Mouse (Mus musculus): Measurements from ENCODE around the gene Os9. TPM values are rescaled to one million over a fixed set of nuclear protein-coding genes. Genes with fewer than 3 reads are reported as not detected.

Gene Os9
- polyA plus RNA-seq, 1 experiment = 117 TPM

- Histone ChIP-seq H3K4me3 (ENCODE audit: low read depth, low read length) (no peak overlapping the region), H3K27me3 (ENCODE audit: control insufficient read depth, insufficient read depth, low read length) (no peaks in the 10 kb centered on the region), H3K36me3 (ENCODE audit: control insufficient read depth, insufficient read depth, low read length) (peaks cover 26% of the 10 kb centered on the region), H3K27ac (ENCODE audit: insufficient read depth, low read depth, low read length) (no peak overlapping the region), H3K4me1 (ENCODE audit: control insufficient read depth, insufficient read depth, insufficient read length, low read length) (peaks cover 6% of the 10 kb centered on the region; the same call in 1 of the 2 replicates)
- 68% methylated on average over 7 of the region's 7 CpGs for WGBS
- TF ChIP-seq POLR2A (IDR thresholded peaks at IDR 0.05; ENCODE audit: low read depth, low read length) (no peak), CTCF (IDR thresholded peaks at IDR 0.05; ENCODE audit: extremely low read depth, insufficient read length, insufficient replicate concordance, low read depth, low read length) (no peak)
Measured at GRCm38 (mm10) chr10:127103631-127104030, 17.3 kb downstream of the Os9 start.

- Histone ChIP-seq H3K4me1 (ENCODE audit: control insufficient read depth, insufficient read depth, insufficient read length, low read length) (no peaks in the 10 kb centered on the region), H3K4me3 (ENCODE audit: low read depth, low read length) (no peak overlapping the region), H3K36me3 (ENCODE audit: control insufficient read depth, insufficient read depth, low read length) (peaks cover 42% of the 10 kb centered on the region), H3K27ac (ENCODE audit: insufficient read depth, low read depth, low read length) (no peak overlapping the region), H3K27me3 (ENCODE audit: control insufficient read depth, insufficient read depth, low read length) (no peaks in the 10 kb centered on the region)
- WGBS = 80% methylated on average over 6 of the region's 6 CpGs
- TF ChIP-seq POLR2A (IDR thresholded peaks at IDR 0.05; ENCODE audit: low read depth, low read length) (no peak), CTCF (IDR thresholded peaks at IDR 0.05; ENCODE audit: extremely low read depth, insufficient read length, insufficient replicate concordance, low read depth, low read length) (no peak)
Measured at GRCm38 (mm10) chr10:127101151-127101550, 19.8 kb downstream of the Os9 start.

GRCm38 (mm10) chr10:127100414-127100813 is 20.5 kb downstream of the Os9 start:
- no peaks in the 10 kb centered on the region for H3K4me1 ChIP-seq (ENCODE audit: control insufficient read depth, insufficient read depth, insufficient read length, low read length)
- WGBS = 79% methylated on average over 8 of the region's 8 CpGs
- TF ChIP-seq CTCF (IDR thresholded peaks at IDR 0.05; ENCODE audit: extremely low read depth, insufficient read length, insufficient replicate concordance, low read depth, low read length) (no peak), POLR2A (IDR thresholded peaks at IDR 0.05; ENCODE audit: low read depth, low read length) (no peak)
- no peak overlapping the region for H3K27ac ChIP-seq (ENCODE audit: insufficient read depth, low read depth, low read length)
- no peaks in the 10 kb centered on the region for H3K27me3 ChIP-seq (ENCODE audit: control insufficient read depth, insufficient read depth, low read length)
- peaks cover 45% of the 10 kb centered on the region for H3K36me3 ChIP-seq (ENCODE audit: control insufficient read depth, insufficient read depth, low read length)
- H3K4me3 ChIP-seq (ENCODE audit: low read depth, low read length) = no peak overlapping the region

- H3K4me3 ChIP-seq (ENCODE audit: low read depth, low read length) = no peak overlapping the region
- H3K4me1 ChIP-seq (ENCODE audit: control insufficient read depth, insufficient read depth, insufficient read length, low read length) = no peaks in the 10 kb centered on the region
- H3K27me3 ChIP-seq (ENCODE audit: control insufficient read depth, insufficient read depth, low read length) = no peaks in the 10 kb centered on the region
- TF ChIP-seq POLR2A (IDR thresholded peaks at IDR 0.05; ENCODE audit: low read depth, low read length) = no peak
- no peak for TF ChIP-seq CTCF (IDR thresholded peaks at IDR 0.05; ENCODE audit: extremely low read depth, insufficient read length, insufficient replicate concordance, low read depth, low read length)
- 89% methylated on average over 15 of the region's 15 CpGs for WGBS
- no peak overlapping the region for H3K27ac ChIP-seq (ENCODE audit: insufficient read depth, low read depth, low read length)
- peaks cover 48% of the 10 kb centered on the region for H3K36me3 ChIP-seq (ENCODE audit: control insufficient read depth, insufficient read depth, low read length)
Measured at GRCm38 (mm10) chr10:127099868-127100267, 21.1 kb downstream of the Os9 start.

- no peaks in the 10 kb centered on the region for H3K4me1 ChIP-seq (ENCODE audit: control insufficient read depth, insufficient read depth, insufficient read length, low read length)
- H3K36me3 ChIP-seq (ENCODE audit: control insufficient read depth, insufficient read depth, low read length) = peaks cover 48% of the 10 kb centered on the region
- H3K4me3 ChIP-seq (ENCODE audit: low read depth, low read length) = no peak overlapping the region
- TF ChIP-seq CTCF (IDR thresholded peaks at IDR 0.05; ENCODE audit: extremely low read depth, insufficient read length, insufficient replicate concordance, low read depth, low read length) (no peak), POLR2A (IDR thresholded peaks at IDR 0.05; ENCODE audit: low read depth, low read length) (no peak)
- H3K27ac ChIP-seq (ENCODE audit: insufficient read depth, low read depth, low read length) = no peak overlapping the region
- 87% methylated on average over 10 of the region's 10 CpGs for WGBS
- H3K27me3 ChIP-seq (ENCODE audit: control insufficient read depth, insufficient read depth, low read length) = no peaks in the 10 kb centered on the region
Measured at GRCm38 (mm10) chr10:127099191-127099590, 21.7 kb downstream of the Os9 start.

- Histone ChIP-seq H3K27me3 (ENCODE audit: control insufficient read depth, insufficient read depth, low read length) (no peaks in the 10 kb centered on the region), H3K4me3 (ENCODE audit: low read depth, low read length) (no peak overlapping the region), H3K36me3 (ENCODE audit: control insufficient read depth, insufficient read depth, low read length) (peaks cover 48% of the 10 kb centered on the region), H3K27ac (ENCODE audit: insufficient read depth, low read depth, low read length) (no peak overlapping the region), H3K4me1 (ENCODE audit: control insufficient read depth, insufficient read depth, insufficient read length, low read length) (no peaks in the 10 kb centered on the region)
- TF ChIP-seq POLR2A (IDR thresholded peaks at IDR 0.05; ENCODE audit: low read depth, low read length) = no peak
- TF ChIP-seq CTCF (IDR thresholded peaks at IDR 0.05; ENCODE audit: extremely low read depth, insufficient read length, insufficient replicate concordance, low read depth, low read length) = no peak
- 89% methylated on average over 20 of the region's 20 CpGs for WGBS
Measured at GRCm38 (mm10) chr10:127098514-127098913, 22.4 kb downstream of the Os9 start.

GRCm38 (mm10) chr10:127094382-127094802 is 26.5 kb downstream of the Os9 start:
- H3K27me3 ChIP-seq (ENCODE audit: control insufficient read depth, insufficient read depth, low read length) = peaks cover 15% of the 10 kb centered on the region
- WGBS = 12% methylated on average over 7 of the region's 7 CpGs
- no peak overlapping the region for H3K27ac ChIP-seq (ENCODE audit: insufficient read depth, low read depth, low read length)
- H3K36me3 ChIP-seq (ENCODE audit: control insufficient read depth, insufficient read depth, low read length) = peaks cover 40% of the 10 kb centered on the region
- TF ChIP-seq POLR2A (IDR thresholded peaks at IDR 0.05; ENCODE audit: low read depth, low read length) = no peak
- H3K4me1 ChIP-seq (ENCODE audit: control insufficient read depth, insufficient read depth, insufficient read length, low read length) = peaks cover 13% of the 10 kb centered on the region
- no peak overlapping the region for H3K4me3 ChIP-seq (ENCODE audit: low read depth, low read length)

- WGBS = 39% methylated on average over 4 of the region's 4 CpGs
- H3K4me1 ChIP-seq (ENCODE audit: control insufficient read depth, insufficient read depth, insufficient read length, low read length) = peaks cover 13% of the 10 kb centered on the region
- TF ChIP-seq CTCF (IDR thresholded peaks at IDR 0.05; ENCODE audit: extremely low read depth, insufficient read length, insufficient replicate concordance, low read depth, low read length) (no peak), POLR2A (IDR thresholded peaks at IDR 0.05; ENCODE audit: low read depth, low read length) (no peak)
- no peak overlapping the region for H3K4me3 ChIP-seq (ENCODE audit: low read depth, low read length)
- no peak overlapping the region for H3K27ac ChIP-seq (ENCODE audit: insufficient read depth, low read depth, low read length)
- H3K27me3 ChIP-seq (ENCODE audit: control insufficient read depth, insufficient read depth, low read length) = peaks cover 15% of the 10 kb centered on the region
- peaks cover 23% of the 10 kb centered on the region for H3K36me3 ChIP-seq (ENCODE audit: control insufficient read depth, insufficient read depth, low read length)
Measured at GRCm38 (mm10) chr10:127092742-127093141, 28.2 kb downstream of the Os9 start.
